Mouse (Mus musculus) liver (tissue): ENCODE results near the gene Esrrb.

ENCODE experiments used
- DNase-seq: peaks from one replicate; pipeline ENCODE4 v3.0.0-alpha.2; 2020; ENCODE audit warnings: mixed read lengths

Gene Esrrb

DNA sequence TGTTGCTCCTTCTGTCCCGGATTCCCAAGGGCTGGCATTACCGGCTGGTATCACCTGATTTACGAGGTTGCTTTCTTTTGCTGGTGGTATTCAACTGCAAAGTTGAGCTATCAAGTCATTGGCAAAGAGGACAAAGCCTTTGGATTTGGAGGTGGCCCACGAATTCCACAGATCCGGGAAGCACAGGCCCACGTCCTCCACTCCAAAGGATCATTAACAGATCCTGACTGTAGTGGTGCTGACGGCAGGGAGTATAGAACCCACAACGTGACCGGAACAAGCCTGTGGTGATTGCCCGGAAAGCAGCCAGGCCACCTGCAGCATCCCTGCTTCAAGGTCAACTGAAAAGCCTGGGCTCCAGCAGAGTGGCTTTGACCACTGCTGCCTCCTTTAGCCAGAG, 140.8 kb downstream of the Esrrb start:
- no peak for DNase-seq

DNA sequence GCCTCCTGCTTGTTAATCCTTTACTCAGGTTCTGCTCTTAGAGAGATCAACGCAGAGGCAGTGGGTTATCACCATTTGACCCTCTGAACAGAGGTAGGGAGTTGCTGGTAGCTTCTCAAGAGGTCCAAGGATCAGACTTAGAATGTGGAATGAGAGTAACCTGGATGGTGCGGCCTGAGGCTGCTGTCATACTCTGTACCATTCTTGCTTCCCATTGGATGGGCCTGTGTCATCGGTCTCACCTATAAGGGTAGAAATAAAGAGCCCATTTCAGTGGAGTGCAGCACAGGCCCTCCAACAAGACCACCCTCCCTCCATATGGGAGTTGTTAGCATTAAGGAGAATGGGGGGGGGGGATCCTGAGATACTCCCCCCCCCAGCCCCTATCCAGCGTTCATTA, 143.0 kb downstream of the Esrrb start:
- no peak for DNase-seq

DNA sequence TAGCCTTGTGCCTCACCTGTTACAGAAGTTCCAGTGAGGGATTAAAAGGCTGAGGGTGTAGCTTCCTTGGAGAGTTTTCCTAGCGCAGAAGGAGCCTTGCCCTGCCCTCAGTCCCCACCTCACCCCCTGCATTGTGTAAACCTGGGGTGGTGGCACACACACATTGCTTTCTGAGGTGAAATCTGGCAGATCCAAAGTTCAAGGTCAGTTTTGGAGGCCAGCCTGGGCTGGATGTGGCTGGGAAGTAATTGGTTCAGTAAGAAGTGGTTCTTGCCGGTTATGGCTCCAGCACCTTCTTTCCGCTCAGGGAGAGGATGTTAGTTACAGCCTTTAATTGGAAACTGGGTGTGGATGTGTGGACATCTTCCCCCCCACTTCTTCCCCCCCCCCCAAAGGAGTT, 143.4 kb downstream of the Esrrb start:
- DNase-seq: no peak

DNA sequence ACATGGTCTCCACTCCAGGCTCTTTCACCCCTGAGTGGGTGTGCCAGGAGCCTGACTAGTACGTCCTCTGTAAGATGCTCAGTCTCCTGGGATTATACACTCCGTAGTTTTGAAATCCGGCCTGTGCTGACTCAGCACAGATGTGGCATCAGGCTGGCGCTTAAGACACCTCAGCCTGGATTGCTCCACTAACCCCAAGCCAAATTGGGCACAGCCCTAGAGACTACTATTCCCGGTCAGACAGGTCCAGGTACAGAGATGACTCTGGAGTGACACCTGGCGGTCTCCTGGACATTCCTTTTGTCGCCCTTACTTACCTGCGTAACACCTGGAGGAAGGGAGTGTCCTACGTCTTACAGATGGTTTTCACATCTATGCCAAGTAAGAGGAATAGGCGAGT, 146.8 kb downstream of the Esrrb start:
- DNase-seq: no peak

DNA sequence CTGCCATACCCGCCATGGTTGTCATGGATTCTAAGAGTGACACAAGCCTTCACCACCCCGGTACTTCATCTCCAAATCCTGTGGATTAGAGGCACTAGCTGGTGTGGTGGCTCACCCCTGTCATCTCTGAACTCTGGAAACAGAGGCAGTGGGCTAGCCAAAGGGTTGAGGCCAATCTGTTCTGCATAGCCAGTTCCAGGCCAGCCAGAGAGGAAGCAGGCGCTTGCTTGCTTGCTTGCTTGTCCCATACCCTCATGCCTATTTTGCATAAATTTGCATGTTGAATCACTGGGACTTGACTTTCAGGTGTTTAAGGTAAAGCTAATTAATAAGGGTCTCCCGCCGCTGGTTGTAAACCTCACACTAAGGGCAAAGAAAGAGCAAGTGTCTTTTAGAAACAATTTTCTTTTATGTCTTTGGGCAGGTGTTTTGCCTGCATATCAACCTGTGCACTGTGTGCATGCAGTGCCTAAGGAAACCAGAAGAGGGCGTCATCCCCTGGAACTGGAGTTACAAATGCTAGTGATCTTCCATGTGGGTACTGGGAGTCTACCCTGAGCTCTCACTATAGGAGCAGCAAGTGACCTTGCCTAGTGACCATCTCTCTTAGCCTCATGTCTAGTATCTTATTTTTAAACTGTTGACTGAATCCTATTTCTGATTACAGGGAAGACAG, 147.5 kb downstream of the Esrrb start:
- DNase-seq: no peak

DNA sequence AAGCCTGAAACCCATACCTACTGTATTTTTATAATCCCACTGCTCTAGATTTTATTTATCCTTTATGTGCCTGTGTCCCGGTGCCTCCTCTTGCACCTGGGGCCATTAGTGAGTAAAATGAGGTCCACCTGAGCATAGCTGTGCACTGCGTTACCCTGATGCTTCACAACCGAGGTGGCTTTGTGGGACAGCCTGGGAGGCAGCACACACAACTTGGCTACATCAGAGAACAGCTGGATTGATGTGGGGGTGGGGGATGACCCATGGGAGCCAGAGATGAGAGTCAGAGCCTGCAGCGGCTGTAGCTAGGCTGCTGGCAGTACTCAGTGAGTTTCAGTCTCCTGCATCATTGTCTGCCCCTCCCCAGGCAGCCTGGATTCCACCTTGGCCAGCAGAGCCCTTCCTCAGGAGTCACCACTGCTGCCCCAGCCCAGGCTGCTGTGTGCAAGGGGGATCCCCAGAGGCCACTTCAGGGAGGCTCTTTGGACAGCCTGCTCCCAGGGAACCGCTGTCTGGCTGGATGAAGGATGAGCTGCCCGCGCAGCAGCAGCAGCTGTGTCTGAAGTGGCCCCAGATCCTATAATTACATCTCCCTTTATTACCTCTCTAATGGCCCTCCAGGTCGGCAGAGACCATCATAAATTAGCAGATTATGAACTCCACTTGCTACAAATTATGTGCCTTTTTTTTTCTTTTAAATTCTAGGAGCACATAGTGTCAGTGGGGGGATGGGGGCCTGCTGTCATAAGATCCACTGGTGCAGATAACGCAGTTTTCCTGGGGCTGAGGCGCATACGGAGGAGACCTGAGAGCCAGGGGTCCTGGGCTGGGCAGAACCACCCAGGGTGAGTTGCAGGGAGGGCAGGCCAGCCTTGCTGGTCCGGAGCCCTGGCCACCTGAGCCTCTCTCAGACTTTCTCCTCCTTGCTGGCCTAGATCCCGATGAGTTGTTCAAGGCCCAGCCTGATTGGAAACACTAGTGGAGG, 148.7 kb downstream of the Esrrb start:
- no peak for DNase-seq

DNA sequence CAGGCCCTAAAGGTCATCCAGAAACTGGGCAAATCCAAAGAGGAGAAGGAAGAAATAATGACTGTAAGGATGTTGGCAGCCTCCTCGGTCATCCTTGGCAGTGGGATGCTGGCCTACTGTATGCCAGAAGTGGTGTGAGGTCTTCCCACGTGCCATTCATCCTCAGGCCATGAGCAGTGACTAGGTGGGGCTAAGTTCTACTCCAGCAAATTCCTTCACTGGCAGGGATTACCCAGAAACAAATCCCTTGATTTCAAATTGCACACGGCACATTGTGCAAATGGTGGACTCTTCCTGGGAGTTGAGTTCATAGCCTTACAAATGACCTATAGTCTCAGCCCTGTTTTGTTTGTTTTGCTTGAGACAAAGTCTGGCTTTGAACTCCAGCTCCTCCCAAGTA, 151.4 kb downstream of the Esrrb start:
- no peak for DNase-seq

DNA sequence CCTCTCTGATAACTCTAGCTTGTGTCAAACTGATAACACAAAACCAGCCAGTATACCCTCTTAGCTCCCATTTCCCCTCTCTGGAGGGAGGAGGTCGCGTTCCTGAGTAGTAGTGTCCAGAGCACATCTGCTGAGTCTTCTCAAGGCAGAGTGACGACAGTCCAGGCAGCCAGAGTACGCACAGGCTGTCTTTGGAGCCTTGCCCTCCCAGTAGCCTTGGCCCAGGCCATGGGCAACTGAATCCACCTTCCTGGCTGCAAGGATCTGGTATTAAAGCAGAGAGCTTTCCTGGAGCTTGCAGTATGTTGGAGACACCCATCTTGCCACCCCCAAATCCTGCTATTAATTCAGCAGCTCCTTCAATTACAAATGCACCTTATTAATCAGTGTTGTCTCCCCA, 152.7 kb downstream of the Esrrb start:
- no peak for DNase-seq

DNA sequence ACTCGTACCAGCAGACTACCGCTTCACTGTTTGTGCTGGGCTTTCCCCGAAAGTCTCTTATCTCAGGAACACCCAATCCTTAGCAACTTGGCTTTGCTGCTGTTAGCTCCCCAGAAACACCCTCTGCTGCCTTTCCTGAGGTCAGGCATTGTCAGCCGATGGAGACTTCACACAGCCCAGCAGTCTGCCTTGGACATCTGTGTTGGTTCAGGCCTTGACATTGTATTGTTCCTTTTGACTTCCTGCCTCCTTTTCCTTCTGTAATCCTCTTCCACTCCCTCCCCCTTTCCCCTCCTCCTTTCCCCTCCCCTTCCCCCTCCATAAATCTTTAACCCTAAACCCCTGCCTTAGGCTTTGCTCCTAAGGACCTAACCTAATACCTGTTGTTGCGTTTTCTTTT, 155.7 kb downstream of the Esrrb start:
- no peak for DNase-seq

DNA sequence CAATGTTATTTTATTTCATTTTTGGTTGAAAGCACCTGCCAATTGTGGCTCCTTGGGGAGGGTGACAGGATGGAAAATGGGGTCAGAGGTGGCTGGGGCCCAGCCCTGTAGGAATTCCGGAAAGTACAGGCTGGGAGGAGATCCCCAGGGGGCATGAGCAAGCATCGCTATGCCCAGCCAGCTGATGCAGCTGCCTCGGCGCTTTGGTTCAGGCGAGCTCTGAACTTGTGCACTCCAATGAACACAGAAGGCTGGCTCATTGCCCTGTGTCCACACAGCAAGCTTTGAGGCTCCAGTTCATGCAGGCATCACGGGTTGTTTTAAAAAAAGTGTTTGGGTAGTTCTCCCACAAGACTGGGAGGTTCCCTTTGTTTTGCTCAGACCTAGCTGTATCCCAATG, 156.8 kb downstream of the Esrrb start:
- no peak for DNase-seq

DNA sequence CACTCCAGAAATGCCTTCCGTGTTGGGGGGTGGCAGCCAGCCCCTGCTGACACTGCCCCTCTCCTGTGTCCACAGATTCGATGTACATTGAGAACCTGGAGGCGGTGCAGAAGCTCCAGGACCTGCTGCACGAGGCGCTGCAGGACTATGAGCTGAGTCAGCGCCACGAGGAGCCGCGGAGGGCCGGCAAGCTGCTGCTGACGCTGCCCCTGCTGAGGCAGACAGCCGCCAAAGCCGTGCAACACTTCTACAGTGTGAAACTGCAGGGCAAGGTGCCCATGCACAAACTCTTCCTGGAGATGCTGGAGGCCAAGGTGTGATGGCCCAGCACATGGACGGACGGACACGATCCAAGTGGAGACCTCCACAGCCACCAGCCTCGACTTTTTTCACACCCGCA, 157.8 kb downstream of the Esrrb start:
- DNase-seq: no peak

DNA sequence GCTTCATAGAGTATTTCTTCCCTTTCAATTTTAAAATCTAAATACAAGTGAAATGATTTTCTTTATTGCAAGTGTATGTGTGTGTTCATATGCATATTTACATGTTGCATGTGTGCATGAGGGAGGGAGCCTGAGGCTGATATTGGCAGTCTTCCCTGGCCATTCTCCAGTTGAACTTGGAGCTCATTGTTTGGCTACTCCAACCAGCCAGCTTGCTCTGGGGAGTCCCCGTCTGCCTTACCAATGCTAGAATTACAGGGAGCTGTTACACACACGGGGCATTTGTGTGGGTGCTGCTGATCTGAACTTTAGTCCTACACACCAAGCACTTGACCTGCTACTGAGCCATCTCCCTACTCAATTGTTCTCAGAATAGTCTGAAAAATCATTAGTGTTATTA, 173.4 kb downstream of the Esrrb start:
- DNase-seq: no peak

DNA sequence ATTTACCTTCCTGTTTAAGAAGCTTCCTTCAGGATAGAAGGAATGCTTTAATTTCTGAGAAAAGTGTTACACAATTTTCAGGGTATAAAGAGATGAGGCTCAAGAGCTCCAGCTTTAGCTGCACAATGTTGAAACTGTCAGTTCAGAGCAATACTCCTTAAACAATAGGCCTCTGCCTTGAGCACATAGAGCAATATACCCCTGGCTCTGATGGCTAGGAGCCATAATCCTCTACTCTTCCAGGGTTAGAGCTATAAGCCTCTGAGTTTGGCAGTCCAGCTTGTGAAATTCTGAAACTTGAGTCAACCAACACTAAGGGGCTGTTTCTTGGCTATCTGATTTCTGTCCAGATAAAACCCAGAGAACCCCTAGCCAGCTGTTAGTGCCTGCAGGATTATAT, 176.9 kb downstream of the Esrrb start:
- no peak for DNase-seq

DNA sequence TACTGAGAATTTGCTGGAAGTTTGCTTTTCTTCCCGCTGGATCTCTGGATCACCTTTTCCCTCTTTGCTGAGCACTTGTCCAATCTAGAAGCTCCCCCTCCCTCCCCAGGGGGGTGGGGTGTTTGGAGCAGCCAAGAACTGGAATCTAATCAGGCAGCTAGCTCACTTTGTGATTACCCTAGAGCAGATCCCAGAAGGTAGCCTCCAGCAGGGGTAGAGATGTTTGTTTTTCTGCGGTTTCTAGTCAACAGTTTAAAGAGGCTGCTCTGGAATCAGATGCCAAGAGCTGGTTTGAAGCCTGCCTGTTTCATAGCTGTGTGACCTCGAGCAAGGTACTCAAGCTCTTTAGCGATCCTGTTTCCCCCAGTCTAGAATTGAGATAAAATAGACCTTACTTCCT, 177.8 kb downstream of the Esrrb start:
- no peak for DNase-seq

DNA sequence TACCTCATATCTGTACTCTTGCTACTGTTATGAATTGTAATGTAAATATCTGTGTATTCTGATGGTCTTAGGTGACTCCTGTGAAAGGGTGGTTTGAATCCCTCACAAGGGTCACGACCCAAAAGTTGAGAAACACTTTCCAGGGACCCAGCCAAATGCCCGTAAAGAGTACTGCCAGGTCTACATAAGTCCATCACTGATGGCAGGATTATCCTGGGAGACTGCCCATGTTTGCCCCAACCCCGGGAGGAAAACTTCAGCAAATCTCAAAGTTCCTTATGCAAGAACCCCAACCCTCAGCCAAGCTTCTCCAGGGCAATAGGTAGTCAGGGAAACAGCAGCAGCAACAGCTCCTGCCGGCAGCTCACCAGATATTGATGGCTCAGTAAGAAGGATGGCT, 178.6 kb downstream of the Esrrb start:
- no peak for DNase-seq

DNA sequence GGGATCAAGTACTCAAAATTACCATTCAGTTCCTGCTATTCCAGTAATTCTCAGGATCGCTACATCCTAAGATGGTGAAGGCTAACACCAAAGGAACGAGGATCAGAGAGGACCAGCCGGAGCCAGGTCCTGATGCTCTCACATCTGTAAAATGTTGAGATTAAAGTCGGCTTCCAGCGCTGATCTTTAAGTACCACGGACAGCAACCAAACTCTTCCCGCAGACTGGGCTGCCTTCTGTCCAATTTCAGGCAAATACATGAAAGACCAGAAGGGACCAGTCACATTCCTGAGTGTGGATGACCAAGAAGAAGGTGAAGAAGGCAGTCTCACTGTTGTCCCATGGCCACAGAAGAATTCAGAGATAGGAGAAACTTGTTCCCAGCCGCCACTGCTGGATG, 186.9 kb downstream of the Esrrb start:
- no peak for DNase-seq

DNA sequence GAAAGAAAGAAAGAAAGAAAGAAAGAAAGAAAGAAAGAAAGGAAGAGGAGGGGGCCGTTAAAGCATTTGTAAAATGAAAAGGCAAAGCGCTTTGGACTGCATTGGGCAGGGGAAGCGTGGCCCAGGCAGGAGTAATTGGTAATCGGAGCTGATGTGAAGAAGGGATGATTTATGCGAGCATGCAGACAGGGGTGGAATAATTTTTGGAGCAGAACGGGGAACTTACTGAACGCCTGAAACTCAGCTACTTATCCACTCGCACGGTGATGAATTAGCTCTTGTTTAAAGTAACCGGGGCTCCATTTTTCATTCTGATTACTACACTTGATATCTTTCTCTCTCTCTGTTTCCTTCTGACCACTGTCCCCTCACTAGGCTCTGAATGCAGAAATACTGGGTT, 192.1 kb downstream of the Esrrb start:
- no peak for DNase-seq

DNA sequence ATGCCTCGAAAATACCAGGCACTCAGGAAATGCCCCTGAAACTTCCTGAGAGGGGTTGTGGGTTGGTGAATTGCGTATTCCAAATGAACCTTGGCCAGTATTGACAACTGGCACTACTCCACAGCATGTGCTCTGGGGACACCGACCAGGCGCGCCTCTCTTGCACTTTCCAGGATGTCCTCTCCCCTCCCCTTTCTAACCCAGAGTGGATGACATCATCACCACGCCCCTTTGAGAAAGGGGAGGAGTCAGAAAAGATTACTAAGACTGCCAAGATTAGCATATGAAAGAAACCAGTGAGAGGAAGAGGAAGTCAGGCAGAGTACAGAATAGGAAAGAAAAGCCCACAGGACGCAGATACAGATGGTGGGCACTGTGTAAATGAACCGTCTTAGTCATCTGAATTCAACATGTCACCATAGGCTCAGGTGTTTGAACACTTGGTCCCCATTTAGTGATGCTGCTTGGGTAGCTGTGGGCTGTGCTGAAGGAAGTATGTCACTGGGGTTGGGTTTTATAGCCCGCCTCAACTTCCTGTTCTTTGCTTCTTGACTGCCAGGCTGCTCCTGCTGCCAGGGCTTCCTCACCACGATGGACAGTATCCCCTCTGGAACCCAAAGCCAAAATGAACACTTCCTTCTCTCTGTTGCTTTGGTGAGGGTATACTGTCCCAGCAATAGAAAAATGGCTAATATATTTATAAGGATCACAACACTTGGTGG, 196.0 kb downstream of the Esrrb start:
- no peak for DNase-seq

DNA sequence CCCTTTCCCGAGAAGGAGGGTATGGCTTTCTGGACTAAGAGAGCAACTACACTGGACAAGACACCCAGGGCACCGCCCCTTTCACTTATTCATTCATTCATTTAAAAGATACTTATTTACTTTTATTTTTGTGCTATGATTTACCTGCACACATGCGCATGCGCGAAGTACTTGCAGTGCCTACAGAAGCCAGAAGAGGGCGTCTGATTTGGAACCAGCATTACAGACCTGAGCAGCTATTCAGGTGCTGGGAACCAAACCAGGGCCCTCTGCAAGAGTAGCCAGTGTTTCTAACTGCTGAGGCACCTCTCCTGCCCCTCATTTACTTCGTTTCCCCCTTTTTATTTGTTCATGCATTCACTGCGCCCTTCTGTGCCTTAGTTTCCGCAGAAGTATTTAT, 198.0 kb downstream of the Esrrb start:
- DNase-seq: no peak

DNA sequence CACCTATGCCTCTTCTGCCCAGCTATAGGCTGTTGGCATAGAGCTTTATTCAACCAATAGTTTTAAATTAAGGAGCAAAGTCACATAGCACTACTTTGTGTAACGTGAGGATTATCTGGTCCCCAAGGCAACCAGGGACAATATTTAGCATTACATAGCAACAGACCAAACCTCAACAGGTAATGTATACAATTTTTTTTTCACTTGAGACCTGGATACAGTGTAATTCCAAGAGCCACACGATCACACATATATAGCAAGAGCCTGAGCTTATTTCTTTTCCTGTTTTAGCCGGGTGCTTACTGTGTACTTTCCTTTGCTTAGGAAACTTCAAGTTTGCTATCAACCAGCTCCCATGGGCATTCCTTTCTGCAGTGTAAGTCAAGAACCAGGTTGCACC, 201.8 kb downstream of the Esrrb start:
- no peak for DNase-seq

DNA sequence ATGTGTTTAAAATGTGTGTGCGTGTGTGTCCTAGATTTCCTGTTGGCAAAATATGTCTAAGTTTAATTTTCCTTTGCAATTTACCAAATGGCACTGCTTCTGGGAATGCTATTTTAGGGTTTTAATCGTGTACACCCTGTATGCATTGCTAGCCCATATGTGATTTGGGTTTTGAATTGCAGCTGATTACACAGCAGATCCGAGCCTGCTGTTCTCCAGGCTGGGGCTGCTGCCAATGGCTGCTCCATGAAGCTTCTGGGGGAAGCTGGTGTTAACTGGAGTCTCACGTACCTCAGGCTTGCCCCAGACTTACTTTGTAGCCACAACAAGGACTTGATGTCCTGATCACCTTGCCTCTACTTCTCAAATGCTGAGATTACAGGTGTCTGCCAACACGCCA, 205.1 kb downstream of the Esrrb start:
- no peak for DNase-seq
